In the genomic region with DNA sequence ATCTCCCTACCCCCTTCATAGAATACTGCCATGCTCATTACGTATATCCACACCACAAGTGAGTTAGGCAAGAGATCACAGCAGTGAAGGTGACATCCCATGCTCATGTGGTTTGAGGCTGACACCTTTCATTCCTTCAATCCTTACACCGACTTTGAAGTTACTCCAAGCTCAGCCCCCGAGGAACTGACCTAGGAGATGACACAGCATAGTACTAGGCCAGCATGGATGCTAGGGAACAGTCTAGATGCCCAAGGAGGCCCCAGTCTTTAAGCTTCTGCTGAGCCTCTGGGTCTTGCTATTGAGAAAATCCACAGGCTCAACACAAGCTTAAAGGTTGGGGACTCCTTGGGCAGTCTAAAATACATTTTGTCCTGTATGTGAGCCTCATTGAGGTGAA, we compare ENCODE assay signal across 9 mouse cellular contexts. TPM values are rescaled to one million over a fixed set of nuclear protein-coding genes. Genes with fewer than 3 reads are reported as not detected.
DNase-seq lines count a peak whose midpoint lies in the region; ATAC-seq and TF ChIP-seq lines count a peak whose summit lies in the region.
"Had no signal": no experiment of that assay in that cellular context is flagged by ENCODE, and none has a peak within 500 bp of the region (broad histone marks: within the 10 kb centered on the region; RNA-seq: fewer than 3 reads in every experiment).

No protein-coding gene starts in this region.

- no peak for ATAC-seq in limb, embryonic 13.5 days (ENCODE audit: low FRiP score, low read depth)
- no peak for ATAC-seq in stomach, postnatal 0 days (ENCODE audit: low FRiP score, low TSS enrichment)

- no peak for TF ChIP-seq POLR2A in spleen, adult 2 months (IDR thresholded peaks at IDR 0.05; ENCODE audit: low read depth, low read length)

- WGBS in spleen, adult 2 months = 81% methylated on average over 3 of the region's 3 CpGs
- WGBS in limb, embryonic 13.5 days = 69% methylated on average over 3 of the region's 3 CpGs
- 78% methylated on average over 3 of the region's 3 CpGs for WGBS in stomach, postnatal 0 days

- TF ChIP-seq EP300 in stomach, postnatal 0 days (optimal IDR thresholded peaks at IDR 0.05) = no peak

- H3K4me3 ChIP-seq in gastrocnemius, adult 2 months = peak overlapping the region; percentile 74
- H3K4me3 ChIP-seq in spleen, adult 2 months (ENCODE audit: extremely low read depth, insufficient read depth, insufficient read length) = peak overlapping the region; percentile 20; the same call in 1 of the 2 replicates
- no peak overlapping the region for H3K4me3 ChIP-seq in limb, embryonic 13.5 days
- H3K4me3 ChIP-seq in stomach, postnatal 0 days (ENCODE audit: low read depth, low read length) = peak overlapping the region; percentile 2; the same call in 1 of the 2 replicates

- TF ChIP-seq CTCF in gastrocnemius, adult 2 months (IDR thresholded peaks at IDR 0.05) = no peak
- no peak for TF ChIP-seq CTCF in spleen, adult 2 months (IDR thresholded peaks at IDR 0.05; ENCODE audit: extremely low read depth, insufficient read depth, insufficient read length, insufficient replicate concordance)
- no peak for TF ChIP-seq CTCF in stomach, postnatal 0 days (IDR thresholded peaks at IDR 0.05; ENCODE audit: low read depth)

- H3K9me3 ChIP-seq in limb, embryonic 13.5 days = no peaks in the 10 kb centered on the region
- H3K9me3 ChIP-seq in stomach, postnatal 0 days (ENCODE audit: control insufficient read depth, low read length) = no peaks in the 10 kb centered on the region

- no peaks in the 10 kb centered on the region for H3K27me3 ChIP-seq in spleen, adult 2 months (ENCODE audit: control insufficient read depth, insufficient read depth, low read length)
- H3K27me3 ChIP-seq in limb, embryonic 13.5 days = no peaks in the 10 kb centered on the region
- no peaks in the 10 kb centered on the region for H3K27me3 ChIP-seq in stomach, postnatal 0 days (ENCODE audit: control insufficient read depth, insufficient read depth, low read length)

- H3K9ac ChIP-seq in limb, embryonic 13.5 days = peak overlapping the region; percentile 91; the same call in 1 of the 2 replicates
- no peak overlapping the region for H3K9ac ChIP-seq in stomach, postnatal 0 days (ENCODE audit: low read length)

- peak; percentile 36 for DNase-seq in gastrocnemius, adult 2 months
- no peak for DNase-seq in gastrocnemius, adult 18-20 months (ENCODE audit: low spot score)
- DNase-seq in spleen, adult 2 months (ENCODE audit: low read depth in 1 of 2, low spot score in 2 of 2) = no peak
- no peak for DNase-seq in spleen, adult 12 weeks (ENCODE audit: low spot score)
- no peak for DNase-seq in stomach, postnatal 0 days (ENCODE audit: low spot score)
- DNase-seq in right cerebral cortex, adult 2 months (ENCODE audit: low spot score in 2 of 2) = no peak
- no peak for DNase-seq in adrenal gland, postnatal 36 days
- DNase-seq: kidney, adult 18-20 months had no signal

- H3K36me3 ChIP-seq in spleen, adult 2 months (ENCODE audit: control insufficient read depth, insufficient read depth, low read length) = peaks cover 5% of the 10 kb centered on the region; the same call in 1 of the 2 replicates
- peaks cover 14% of the 10 kb centered on the region for H3K36me3 ChIP-seq in limb, embryonic 13.5 days
- no peaks in the 10 kb centered on the region; the same call in 1 of the 2 replicates for H3K36me3 ChIP-seq in stomach, postnatal 0 days (ENCODE audit: control insufficient read depth, insufficient read depth, low read length)

- peak overlapping the region; percentile 99 for H3K27ac ChIP-seq in gastrocnemius, adult 2 months
- no peak overlapping the region for H3K27ac ChIP-seq in spleen, adult 2 months (ENCODE audit: insufficient read depth, low read length)
- H3K27ac ChIP-seq in limb, embryonic 13.5 days = no peak overlapping the region
- no peak overlapping the region for H3K27ac ChIP-seq in stomach, postnatal 0 days (replicated peaks)

- intact Hi-C loops in gastrocnemius, adult 2 months (cut with DNase I) = loop anchor here (5.0 to 10.0 kb wide), 2 partner anchors 38 to 375 kb away; a partner anchor contains a TSS

- peaks cover 4% of the 10 kb centered on the region; the same call in 1 of the 2 replicates for H3K4me1 ChIP-seq in spleen, adult 2 months (ENCODE audit: control insufficient read depth, insufficient read depth, insufficient read length)
- peaks cover 25% of the 10 kb centered on the region for H3K4me1 ChIP-seq in limb, embryonic 13.5 days
- H3K4me1 ChIP-seq in stomach, postnatal 0 days (replicated peaks; ENCODE audit: control insufficient read depth, insufficient read depth) = peaks cover 8% of the 10 kb centered on the region; the same call in 1 of the 2 replicates

- H3K4me2 ChIP-seq in limb, embryonic 13.5 days (replicated peaks) = peak overlapping the region; percentile 95
- H3K4me2 ChIP-seq in stomach, postnatal 0 days (replicated peaks; ENCODE audit: low read depth) = peak overlapping the region; percentile 82; the same call in 1 of the 2 replicates

RNA-seq across cellular contexts. Expression of a gene that starts 1.6 kb away (rescaled TPM):
- total RNA-seq in gastrocnemius, adult 2 months (2021) = 100 to 1,000 TPM; 223 to 239 TPM
- 100 to 1,000 TPM; 210 to 235 TPM for total RNA-seq in gastrocnemius, adult 18-20 months (2021)
- 69.1 and 80.2 TPM in 2 replicates for polyA plus RNA-seq in spleen, adult 2 months (2012; rRNA removed)
- polyA plus RNA-seq in limb, embryonic 13.5 days (2015; fragmentation: Nextera tagmentation; extraction: Ambion mirVana) = 95.7 and 104 TPM in 2 replicates
- 47.7 and 49.1 TPM in 2 replicates for polyA plus RNA-seq in stomach, postnatal 0 days (2015; fragmentation: Nextera tagmentation; extraction: Ambion mirVana)
- 10 to 100 TPM; 38.1 to 38.8 TPM for total RNA-seq in adrenal gland, postnatal 36 days (2021)

RNA-seq across cellular contexts. Expression of a gene that starts 36.8 kb away (rescaled TPM):
- 10 to 100 TPM; 43.7 to 55.7 TPM for total RNA-seq in gastrocnemius, adult 2 months (2021)
- total RNA-seq in gastrocnemius, adult 18-20 months (2021) = 10 to 100 TPM; 41.6 to 52.5 TPM
- 5.3 and 6.5 TPM in 2 replicates for polyA plus RNA-seq in spleen, adult 2 months (2012; rRNA removed)
- polyA plus RNA-seq in limb, embryonic 13.5 days (2015; fragmentation: Nextera tagmentation; extraction: Ambion mirVana) = 18.0 and 19.5 TPM in 2 replicates
- 4.2 and 6.5 TPM in 2 replicates for polyA plus RNA-seq in stomach, postnatal 0 days (2015; fragmentation: Nextera tagmentation; extraction: Ambion mirVana)
- 10 to 100 TPM; 38.3 to 49.3 TPM for total RNA-seq in adrenal gland, postnatal 36 days (2021)

Comparison
In these comparisons a context has a peak if more than half of its experiments do, and no peak if none do; other contexts are left out.
1. RNA of a gene that starts 1.6 kb away (total RNA-seq): 223 to 239 TPM in gastrocnemius, adult 2 months and 210 to 235 TPM in gastrocnemius, adult 18-20 months; 38.1 to 38.8 TPM in adrenal gland, postnatal 36 days; every median in the first group is over 4 times any median in the second.